Mouse (Mus musculus): ENCODE results near the gene Gm20388.

DNA sequence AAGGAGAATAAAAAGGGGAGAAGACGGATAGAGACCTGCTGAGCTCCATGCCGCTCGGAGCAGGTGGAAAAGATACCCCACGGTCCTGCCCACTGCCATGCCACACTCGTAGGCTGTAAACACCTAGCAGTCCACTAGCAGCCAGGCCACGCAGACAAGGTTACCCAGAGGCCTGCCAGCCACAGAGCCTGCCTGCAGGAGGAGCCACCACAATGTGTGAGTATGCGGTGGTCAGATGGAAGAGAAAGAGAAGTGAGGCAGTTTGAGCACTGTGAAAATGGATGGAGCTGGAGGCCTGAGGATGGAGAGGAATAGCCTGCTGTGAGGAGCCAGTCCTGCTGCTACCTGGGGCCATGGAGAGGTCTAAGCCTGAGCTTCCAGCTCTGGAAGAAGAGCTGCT, 4173.0 kb downstream of the Gm20388 start:
- no peak for TF ChIP-seq POLR2A (IDR thresholded peaks at IDR 0.05; ENCODE audit: borderline replicate concordance, insufficient read depth, low read length)
- TF ChIP-seq CTCF (IDR thresholded peaks at IDR 0.05; ENCODE audit: borderline replicate concordance, insufficient read depth, low read depth, low read length), result no peak
